Mouse (Mus musculus): ENCODE data around the gene F2r.

DNA sequence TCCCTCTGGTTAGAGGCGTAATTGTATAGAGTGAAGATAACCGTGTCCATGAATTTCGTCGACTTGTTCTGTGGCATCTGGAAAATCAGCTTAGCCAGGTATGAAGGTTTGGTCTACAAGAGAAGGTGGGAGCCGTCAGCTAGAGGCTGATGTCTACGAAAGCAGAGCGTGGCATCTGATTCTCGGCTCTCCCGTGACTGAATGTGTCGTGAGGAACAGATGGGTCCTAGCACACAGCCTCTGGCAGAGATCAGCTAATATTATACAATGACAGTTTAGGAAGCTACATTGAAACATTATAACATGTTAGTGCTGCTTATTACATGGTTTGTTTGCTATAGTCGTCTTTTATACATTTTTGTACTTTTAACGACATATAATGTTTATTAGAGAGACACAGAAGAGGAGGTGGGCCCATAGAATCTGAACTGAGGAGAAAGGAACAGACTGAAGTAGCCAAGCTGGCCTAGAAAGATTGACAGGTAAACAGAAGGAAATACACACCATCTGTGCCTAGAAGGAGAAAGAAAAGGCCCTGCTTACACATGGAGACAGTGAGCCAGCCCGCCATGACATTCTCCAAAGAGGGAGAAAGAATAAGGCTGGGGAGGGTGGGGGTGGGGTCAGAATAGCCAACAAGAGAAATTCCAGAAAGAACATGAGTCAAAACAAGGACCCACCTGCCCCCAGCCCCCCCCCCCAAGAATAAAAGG is 47.5 kb upstream of the F2r start:
- no peak for TF ChIP-seq CTCF (IDR thresholded peaks at IDR 0.05)
- no peak for TF ChIP-seq EP300 (IDR thresholded peaks at IDR 0.05)

Measured in lung, postnatal 0 days (tissue).